Mouse (Mus musculus) cerebellum, adult 9-11 months (tissue): ENCODE data around the gene Plekhm3.

Experiments
- DNase-seq: peaks from one replicate; pipeline ENCODE4 v3.0.0; 2022

Plekhm3 gene

DNA sequence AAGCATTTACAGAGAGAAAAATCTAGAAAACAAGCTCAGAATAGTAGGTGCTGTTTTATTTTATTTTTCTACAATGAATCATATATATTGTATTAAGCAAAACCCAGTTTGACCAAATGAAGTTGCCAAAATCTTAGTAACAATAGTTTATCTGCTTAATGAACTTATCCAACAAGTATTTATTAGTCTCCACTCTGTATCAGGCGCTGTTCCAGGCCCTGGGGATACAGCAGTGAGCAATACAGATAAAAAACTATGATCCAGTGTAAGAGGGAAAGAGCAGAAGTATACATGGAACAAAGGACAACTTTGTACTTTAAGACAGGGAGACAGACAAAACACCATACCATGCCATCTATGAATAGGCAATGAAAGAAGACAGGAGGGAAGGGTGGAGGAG lies 81.5 kb downstream of the Plekhm3 start:
- no peak for DNase-seq

DNA sequence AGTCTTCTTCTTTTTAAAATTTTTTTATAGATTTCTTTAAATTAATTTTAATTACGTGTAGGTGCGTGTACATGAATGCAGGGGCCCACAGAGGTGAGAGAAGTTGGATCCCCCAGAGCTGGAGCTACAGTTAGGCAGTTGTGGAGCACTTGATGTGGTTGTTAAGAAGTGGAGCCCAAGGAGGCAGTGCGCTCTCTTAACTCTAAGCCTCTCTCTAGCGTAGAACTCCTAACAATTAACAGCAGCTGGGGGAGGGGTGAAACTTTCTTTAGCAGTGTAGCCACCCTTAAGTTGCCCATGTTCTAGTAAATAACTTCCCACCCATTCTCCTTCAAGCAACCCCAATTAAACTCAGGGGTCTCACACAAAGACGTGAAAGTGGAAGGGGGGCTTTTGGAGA lies 84.7 kb downstream of the Plekhm3 start:
- DNase-seq: no peak

DNA sequence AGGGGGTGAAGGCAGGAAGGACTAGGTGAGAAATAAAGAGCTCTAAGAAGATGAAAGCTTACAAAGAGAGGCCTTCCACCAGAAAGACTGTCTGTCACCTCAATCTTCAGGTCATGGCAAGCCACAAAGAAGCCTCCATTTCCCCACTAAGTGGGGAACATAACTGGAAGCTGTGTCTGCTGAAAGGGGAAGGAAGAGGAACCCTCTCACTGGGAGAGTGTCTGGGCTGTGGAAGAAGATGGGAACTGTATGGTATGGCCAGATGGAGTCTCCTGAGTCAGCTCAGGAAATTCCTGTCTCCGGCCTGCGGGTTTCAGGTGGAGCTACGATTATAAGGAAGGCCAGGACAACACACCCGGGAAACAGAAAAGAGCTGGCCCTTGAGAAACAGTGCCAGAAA lies 88.9 kb downstream of the Plekhm3 start:
- no peak for DNase-seq

DNA sequence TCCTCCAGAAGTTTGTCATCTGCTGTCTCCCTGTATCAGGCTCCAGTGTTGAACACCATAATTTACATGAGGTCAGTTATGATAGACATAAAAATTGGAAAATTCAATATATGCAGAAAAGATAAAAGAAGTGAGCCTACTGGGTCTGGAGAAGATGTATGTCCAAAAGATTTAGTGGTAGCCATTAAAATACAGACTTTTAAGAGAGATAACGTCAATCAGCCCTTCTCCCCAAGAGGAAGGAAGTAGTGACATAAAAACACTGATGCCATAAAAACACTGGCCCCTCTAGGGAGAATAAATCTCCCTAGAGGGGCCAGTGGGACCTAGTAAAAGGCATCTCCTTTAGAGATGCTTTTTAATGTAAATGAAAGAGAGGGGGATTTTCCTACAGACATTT lies 90.5 kb downstream of the Plekhm3 start:
- no peak for DNase-seq

DNA sequence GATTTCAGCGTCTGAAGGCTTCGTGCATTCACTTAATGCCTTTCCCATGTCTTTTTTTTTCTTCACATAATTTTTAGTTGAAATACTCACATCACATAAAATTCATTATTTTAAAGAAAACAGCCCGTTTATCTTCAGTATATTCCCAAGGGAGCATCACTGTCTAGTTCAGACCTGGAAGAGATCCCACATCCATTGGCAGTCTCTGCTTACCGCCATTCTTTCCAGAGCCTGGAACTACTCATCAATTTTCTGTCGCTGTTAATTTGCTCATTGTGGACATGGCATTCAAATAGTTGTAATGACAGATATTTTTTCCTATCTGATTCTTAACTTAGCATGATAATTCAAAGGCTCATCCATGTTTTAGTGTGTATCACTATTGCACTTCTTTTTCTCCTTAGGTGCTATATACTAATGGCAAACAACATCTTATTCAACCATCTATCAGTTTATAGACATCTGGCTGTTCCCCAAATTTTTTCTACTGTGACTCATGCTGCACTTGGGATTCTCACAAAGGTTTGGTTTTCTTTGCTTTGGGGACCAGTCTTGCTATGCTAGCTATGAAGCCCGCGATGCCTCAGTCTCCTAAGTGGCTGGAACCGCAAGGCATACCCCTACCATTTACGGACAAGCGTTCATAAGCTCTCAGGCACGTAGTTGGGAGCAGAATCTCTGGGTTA lies 96.2 kb downstream of the Plekhm3 start:
- DNase-seq: no peak

DNA sequence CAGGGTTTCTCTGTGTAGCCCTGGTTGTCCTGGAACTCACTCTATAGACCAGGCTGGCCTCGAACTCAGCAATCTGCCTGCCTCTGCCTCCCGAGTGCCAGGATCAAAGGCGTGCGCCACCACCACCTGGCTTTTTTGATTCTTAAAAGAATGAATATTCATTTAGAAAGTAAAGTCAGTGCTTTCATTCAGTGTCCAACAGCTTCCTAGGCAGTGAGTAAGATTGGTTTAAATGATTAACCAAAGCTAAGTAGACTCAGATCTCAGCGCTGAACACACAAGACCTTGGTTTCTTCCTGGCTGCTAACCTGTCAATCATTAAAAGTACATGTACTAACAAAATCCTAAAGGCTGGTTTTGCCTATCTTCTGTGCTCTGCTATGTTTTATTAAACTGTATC lies 96.8 kb downstream of the Plekhm3 start:
- no peak for DNase-seq

DNA sequence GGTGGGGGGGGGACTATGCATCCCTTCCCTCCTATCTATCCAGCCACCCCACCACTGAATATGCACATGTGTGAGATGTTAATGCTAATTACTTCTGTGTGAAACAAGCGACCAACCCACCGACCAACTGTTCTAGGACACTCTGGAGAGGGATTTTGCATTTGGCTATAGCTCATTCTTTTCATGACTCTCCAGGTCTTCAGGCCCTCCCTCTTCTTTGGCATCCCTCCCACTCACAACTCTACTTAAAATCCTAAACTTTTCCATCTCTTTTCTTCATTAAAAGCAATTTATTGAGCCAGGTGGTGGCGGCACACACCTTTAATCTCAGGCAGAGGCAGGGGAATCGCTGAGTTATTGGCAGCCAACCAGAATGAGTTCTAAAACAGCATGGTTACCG lies 101.8 kb downstream of the Plekhm3 start:
- no peak for DNase-seq

DNA sequence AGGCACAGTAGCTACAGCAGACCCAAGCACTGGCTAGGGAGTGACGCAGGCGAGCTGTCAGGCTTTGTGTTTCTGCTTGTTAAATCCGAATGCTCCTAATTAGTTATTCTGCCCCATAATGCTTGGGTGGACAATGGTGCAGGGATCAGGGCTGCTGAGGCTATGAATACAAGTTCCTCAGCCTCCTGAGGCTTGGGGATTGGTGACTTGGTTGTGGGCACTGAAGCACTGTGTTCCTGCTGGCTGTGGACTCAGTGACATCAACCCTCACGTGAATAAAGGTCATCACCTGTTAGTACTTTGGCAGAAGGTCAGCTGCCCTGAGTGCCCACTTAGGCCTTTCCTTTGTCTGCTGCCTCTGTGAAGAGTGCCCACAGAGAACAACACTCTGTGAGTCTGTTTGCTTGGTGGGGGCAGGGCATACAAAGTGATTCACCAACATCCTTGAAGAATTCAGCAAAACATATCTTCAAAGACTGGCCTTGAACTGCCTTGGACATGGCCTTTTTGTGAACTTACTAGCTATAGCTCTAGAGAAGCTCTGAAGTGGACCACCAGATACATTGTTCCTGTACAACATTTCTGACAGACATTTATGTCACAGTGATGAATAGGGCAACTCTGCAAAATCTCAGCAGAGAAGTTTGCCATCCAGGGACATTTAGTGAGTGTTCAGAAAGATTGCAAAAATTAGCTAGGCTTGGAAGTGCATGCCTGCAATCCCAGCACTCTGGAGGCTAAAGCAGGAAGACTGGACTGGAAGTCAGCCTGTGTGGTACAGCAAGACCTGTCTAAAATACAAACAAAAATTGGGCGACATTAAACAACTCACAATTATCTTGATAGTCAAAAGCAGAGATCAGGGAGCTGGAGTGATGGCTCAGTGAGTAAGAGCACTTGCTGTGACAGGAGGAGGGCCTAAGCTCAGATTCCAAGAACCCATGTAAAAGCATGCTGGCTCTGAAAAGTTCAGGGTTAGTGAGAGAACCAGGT lies 102.6 kb downstream of the Plekhm3 start:
- DNase-seq: no peak

DNA sequence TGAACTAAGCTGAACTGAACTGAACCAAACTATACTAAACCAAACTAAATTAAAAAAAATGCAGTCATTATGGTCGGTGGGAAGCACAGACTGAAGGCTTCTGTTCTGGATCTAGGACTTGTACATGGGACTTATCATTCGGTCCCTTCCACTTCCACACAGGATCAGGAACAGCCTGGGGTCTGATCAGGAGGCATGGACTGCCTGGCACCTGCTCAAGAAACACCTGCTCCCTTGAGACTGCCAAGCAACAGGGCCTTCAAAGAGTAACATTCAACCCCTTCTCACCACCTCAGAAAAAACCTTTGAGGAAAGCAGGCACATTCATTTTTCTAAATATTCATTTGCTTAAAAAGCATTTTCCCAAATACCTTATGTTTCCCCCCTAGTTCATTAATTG lies 103.4 kb downstream of the Plekhm3 start:
- DNase-seq: no peak

DNA sequence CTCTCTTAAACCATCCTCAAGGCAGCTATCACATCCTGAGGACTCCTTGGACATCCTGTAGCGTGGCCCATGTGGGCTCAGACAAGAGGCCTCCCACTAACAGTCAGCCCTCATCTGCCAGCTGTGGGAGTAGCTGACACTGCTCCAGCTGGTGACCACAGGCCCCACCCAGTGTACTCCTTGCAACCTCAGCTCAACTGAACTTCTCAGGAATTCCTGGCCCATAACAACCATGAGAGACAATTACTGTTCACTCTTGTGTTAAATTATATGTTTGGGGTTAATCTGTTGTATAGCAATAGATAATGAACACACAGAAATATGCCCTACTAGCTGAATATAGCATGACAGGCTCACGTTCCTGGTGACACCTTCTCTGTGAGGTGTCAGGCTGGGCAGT lies 104.4 kb downstream of the Plekhm3 start:
- no peak for DNase-seq

DNA sequence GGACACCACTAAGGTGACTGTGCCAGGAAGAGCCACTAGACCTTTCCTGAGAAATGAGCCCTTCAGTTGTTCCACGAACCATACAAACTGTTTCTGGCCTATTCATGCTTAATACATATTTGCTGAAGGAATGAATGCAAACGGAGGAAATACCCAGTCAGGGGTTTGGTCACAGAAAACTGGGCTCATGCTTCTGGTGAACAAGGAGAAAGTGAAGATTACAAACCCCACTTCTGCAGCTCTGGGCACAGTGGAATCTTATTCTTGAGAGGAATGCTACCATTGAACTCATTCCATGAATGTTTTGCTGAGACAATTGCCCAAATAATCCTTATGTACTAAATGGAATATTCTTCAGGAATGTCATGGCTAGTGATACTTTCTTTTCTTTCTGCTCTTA lies 106.3 kb downstream of the Plekhm3 start:
- no peak for DNase-seq

DNA sequence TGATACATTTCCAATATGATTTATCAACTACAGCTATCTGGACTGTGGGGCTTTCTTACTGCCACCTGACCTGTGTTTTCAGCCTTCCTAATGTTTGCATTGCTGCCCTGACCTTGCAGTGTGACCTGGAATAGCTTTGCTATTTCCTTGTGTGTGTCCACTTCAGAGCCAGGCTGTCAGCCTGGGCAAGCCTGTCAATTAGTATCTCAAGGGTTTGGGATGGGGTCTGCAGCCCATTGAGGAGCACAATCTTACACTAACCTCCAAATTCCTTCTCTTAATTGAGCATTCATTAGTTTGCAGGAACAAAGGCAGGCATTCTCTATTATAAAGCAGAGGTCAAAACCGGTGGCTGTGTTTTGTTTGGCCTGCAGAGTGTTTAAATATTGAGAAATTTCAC lies 107.6 kb downstream of the Plekhm3 start:
- no peak for DNase-seq

DNA sequence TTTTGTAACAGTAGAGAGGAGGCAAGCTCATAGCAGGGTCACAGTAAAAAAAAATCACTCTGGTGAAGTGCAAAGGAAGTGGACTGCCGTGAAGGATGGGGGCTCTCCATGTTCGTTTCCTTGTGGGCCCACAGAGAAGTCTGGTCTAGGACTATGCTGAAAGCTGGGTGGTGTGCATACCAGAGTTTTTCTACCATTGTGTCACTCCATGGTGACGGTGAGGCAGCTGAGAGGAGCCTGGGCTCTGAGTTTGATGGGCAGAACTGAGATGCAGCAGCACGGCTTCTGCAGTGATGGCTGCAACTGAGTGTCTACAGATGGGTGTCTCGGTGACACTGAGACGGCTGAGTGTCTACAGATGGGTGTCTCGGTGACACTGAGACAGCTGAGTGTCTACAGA lies 108.5 kb downstream of the Plekhm3 start:
- DNase-seq: no peak

DNA sequence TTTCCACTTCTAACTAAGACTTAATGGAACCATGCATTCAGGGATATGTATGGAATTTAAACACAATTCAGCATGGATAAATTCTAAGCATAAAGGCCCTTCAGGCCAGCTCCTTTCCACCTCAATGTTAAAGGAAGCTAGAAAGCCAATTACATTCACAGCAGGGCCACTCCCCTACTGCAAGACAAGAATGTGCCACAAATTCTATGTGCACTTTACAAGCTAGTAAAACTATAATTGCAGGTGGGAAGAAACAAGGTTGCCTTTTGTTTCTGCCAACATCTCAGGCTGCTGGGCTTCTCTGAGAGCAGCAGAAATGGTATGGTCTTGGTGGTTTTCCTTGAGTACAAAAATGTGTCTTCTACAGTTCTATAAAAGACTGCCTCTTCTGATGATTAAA lies 109.1 kb downstream of the Plekhm3 start:
- no peak for DNase-seq

DNA sequence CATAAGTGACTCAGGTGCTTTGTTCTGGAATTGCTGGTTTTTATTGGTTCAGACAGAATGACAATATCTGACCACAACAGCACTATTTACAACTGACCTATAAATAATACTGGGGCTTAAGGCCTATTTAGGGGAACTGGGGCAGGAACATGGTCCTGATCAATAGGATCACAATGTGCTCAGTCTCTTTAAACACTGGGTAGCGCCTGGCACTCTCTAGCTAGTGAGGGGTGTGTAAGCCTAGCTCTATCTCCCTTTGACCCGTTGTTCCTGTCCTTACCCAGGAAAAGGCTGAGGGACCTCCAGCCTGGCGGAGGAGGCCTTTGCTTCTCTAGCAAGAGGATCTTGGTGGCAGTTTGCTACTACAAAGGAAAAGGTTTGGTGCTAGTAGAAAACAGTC lies 111.6 kb downstream of the Plekhm3 start:
- DNase-seq: no peak

DNA sequence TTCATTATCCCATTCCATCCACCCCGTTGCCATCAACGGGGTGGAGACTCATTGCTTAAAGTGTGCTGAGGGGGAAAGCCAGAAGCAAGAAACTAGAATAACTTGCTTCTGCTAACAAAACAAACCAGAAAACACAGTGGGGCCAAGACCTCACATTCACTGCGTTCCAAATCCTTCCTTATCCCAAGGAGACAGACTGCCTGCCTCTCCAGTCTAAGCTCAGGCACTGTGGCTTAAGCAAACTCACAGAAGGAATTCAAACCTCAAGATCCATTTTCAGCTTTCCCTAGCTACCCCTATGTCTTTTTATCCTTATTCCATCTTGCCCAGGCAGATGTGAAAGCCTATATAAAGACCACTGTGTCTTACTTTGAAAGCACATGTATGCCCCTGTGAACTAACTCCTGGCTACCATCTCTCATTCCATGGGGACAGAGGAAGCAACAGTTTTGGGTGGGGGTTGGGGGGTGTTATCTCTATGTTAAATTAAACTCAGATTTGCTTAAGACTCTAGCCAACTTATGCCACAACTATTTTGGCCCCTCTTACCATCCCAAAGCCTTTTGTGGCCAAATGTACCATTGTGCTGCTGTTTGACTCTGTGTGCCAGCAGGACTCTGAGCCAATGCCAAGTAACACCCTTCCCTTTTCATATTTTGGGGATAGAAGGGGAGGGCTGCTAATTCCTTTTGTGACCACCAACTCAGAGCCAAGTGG lies 112.6 kb downstream of the Plekhm3 start:
- DNase-seq: no peak

DNA sequence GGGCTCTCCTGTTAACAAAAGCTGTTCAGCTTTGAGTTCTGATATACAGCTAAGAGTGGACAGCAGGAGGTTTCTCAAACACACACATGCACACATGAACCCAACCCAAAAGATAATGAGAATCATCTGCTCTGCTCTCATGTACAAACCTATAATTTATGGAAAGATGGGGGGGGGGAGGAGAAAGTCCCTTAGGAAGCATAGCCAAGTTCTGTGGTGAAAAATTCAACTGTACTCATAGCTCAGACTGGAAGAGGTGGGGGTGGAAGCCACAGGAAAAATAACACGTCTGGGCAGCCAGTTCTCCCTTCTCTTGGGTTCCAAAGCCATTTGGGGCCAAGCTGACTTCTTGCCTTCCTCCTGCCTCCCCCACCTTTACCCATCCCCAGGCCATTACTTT lies 115.7 kb downstream of the Plekhm3 start:
- DNase-seq: no peak

DNA sequence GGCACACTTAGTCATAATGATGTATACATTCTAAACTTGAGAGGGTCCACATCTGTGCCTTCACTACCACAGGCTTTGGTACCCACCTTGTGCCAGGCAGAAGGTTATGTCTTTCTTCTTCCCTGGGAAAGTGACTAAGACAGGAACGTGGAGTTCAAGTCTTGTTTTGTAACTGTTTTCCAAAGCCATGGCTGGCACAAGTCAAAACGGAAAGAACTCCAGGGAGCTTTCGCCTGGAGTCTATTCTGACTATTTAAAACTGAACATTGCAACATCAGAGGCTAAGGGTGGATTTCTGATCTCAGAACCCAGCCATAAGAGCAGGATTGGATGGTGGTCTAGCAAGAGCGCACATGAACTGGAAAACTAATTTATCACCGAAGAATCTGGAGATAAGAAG lies 120.0 kb downstream of the Plekhm3 start:
- DNase-seq: no peak

DNA sequence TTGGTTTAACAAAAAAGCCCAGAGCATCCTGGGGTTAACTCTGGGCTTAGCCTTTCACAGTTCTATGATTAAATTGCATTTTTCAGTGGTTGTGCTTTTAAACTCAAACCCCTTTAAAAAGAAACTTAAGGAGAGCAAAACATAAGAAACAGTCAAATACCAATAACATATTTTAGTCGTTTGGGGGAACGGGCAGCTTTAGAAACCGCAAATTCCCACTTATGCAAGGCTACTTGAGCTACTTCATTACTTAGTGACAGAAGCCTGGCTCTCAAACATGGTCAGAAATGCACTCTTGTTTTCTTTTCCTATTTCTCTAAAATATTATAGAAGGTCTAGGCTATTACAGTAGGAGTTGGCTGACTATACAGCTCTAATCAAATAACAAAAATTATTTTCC lies 120.5 kb downstream of the Plekhm3 start:
- DNase-seq: no peak

DNA sequence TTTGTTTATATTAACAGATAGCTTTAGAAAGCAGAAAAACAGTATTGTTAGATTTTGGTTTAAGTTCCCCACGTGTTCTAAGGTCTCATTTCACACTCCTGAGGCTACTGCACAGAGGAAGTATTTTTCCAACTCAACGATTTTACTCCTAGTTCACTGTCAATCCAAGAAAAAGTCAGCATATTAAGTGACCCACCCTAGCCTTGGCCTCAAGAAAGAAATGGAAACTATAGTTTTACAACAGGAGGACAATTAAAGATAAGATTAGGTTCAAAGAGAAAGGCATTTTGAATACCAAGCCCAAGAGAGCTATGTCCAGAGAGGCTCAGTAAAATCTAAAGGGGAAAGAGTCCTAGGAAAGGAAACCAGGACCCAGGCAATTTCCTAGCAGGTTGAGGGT lies 125.1 kb downstream of the Plekhm3 start:
- DNase-seq: no peak

DNA sequence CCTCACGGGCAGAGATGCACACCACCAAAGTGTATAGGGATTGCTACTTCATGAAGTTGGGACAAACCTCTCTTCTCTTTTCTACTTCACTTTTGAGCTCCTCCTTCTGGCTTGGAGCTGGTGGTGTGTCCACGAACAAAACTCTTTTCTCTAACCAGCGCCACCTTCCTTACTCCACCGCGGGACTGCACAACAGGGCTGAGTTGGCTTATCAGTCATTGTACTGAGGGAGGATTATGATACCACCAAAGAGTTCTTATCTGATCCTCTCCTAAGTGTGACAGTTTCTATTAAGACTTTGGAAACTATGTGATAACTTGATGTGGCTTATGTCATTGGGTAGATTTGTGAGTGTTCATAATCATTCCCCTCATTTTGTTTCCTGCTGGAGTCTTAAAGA lies 129.2 kb downstream of the Plekhm3 start:
- no peak for DNase-seq

DNA sequence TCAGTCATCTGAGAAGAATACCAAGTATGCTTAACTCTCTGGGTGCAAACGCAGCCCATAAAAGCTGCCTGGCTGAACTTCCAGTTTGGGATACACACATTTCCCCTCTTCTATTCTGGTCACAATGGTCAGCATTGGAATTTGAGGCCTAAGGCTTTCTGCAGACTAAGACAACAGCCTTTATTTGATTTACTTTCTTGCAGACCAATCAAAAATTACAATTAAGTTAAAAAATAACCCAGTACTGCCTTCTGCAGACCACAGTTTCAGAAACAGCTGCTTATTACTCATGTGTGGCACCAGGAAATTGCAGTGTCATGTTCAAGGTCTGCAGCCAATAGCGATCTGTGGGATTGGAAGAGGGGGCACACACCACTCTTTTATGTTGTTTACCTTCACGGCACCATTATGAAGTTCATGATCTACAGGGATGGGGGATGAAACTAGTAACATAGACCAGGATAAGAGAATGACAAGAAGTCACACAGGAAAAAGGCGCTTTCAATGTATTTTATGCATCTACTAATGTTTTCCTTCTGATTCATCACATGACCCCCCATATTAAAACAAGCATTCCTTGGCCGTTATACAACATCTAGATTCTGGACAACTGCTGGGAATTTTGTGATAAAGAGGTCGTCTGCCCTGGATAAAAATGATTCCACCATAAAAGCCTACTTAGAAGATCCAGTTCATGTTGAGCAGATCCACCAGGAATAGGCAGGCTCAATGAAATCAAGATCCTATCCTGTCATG lies 130.1 kb downstream of the Plekhm3 start:
- no peak for DNase-seq

DNA sequence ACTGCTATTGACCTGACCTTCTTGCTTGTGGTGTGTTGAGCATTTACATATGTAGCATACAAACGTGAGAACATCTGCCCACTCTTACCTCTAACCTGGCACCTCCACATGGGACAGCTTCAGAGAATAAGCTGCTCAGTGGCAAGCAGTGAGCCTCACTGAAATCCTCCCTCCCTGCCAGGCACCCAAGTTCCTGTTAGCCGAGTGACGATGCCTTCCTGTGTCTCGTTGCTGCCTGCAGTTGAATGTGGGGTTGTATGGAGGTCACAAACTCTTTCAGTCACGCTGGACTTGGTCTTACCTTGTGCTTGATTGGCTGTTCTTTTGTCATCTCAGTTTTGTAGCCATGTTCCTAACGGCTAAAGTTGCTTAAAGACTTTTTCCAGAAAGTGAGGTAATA lies 133.1 kb downstream of the Plekhm3 start:
- DNase-seq: no peak
